Mouse (Mus musculus): Measurements from ENCODE around the gene Alg13.

- TF ChIP-seq CTCF (IDR thresholded peaks at IDR 0.05; ENCODE audit: control insufficient read depth, insufficient read depth, low read length) (no peak), POLR2A (IDR thresholded peaks at IDR 0.05; ENCODE audit: borderline replicate concordance, control insufficient read depth, low read depth, low read length) (no peak)
Observed at GRCm38 (mm10) chrX:144301476-144301875, 16.1 kb upstream of the Alg13 start.
